Mouse (Mus musculus) natural killer cell, adult 2 months (primary cell): ENCODE measurements around the gene Mettl1.
A peak's percentile ranks its signal among the peaks of the same experiment; 100 is the strongest.
"Not testable (repeated sequence)": the region's sequence is repeated elsewhere in the genome, so short reads cannot be mapped to it uniquely, and the experiment has no call there.

Source experiments
- DNase-seq, 2 experiments: peaks; one replicate each; pipeline ENCODE4 v3.0.0; 2022; ENCODE audit warnings: low spot score in 2 of 2

Gene Mettl1

GRCm38 (mm10) chr10:127047954-127048353 is 6.7 kb downstream of the Mettl1 start, which contains the start of gene Cyp27b1:
Gene Cyp27b1 (plus strand): TSS chr10:127048250.
- no peak for DNase-seq

DNA sequence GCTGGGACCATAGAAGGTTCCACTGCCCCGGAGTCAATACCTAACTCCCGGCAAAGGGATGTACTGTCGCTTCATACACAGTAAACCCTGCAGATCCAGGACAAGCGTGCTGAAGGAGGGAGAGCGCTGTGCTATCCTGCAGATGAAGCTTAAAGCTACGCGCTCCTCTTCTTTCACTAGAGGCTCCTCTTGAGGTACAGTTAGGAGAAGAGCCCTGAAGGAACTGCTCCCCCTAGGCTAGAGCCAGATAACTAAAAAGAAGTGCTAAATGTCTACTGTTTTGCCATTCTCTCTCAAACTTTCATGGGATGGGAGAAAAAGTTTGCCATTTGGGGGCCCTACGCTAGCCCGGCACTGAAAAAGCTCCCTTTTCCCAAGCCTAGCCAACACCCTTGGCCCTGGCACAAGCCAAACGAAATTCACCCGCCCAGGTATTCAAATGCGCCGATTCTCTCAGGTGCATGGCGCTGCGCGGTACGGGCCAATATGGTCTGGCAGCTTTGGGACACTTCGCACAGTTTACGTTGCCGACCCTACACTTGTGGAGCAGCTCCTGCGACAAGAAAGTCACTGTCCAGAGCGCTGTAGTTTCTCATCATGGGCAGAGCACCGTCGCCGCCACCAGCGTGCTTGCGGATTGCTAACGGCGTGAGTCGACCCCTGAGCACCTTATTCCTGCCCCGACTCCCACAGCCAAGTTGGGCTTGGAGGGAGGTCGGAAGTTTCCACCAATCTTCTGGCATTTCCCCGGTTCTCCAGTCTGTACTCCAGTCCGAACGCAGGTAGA is 7.6 kb downstream of the Mettl1 start:
- DNase-seq = no peak

- no peak for DNase-seq
These were observed 8.3 kb downstream of the Mettl1 start for GRCm38 (mm10) chr10:127049395-127050118.

- DNase-seq = no peak
These were observed 8.9 kb downstream of the Mettl1 start for GRCm38 (mm10) chr10:127050119-127050474.

- no peak for DNase-seq
These were observed 13.4 kb downstream of the Mettl1 start for GRCm38 (mm10) chr10:127054646-127055045.

- DNase-seq = no peak
These were observed 14.2 kb downstream of the Mettl1 start for GRCm38 (mm10) chr10:127055406-127055805.

- DNase-seq = no peak
These were observed 15.3 kb downstream of the Mettl1 start for GRCm38 (mm10) chr10:127056490-127056889.

GRCm38 (mm10) chr10:127058161-127058560 is 16.9 kb downstream of the Mettl1 start:
- DNase-seq = peak; percentile 71 to 82

DNA sequence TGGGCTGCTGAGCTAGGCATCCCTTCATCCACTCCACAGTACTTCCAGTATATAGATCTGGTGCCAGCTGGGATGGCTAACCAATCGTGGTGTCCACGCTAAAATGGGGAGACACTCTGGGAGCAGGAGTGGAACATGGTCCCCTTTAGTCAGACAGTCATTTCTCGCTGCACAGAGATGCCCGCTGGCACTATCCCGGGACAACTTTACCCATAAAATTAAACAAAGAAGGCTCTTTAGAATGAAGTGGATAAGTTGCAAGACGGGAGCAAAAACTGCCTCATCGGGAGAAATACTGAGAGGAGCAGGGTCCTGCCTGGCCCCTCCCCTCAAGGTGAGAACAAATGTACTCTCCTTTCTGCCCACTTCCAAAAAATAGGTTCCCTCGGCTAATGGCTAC is 17.5 kb downstream of the Mettl1 start:
- DNase-seq = no peak

DNA sequence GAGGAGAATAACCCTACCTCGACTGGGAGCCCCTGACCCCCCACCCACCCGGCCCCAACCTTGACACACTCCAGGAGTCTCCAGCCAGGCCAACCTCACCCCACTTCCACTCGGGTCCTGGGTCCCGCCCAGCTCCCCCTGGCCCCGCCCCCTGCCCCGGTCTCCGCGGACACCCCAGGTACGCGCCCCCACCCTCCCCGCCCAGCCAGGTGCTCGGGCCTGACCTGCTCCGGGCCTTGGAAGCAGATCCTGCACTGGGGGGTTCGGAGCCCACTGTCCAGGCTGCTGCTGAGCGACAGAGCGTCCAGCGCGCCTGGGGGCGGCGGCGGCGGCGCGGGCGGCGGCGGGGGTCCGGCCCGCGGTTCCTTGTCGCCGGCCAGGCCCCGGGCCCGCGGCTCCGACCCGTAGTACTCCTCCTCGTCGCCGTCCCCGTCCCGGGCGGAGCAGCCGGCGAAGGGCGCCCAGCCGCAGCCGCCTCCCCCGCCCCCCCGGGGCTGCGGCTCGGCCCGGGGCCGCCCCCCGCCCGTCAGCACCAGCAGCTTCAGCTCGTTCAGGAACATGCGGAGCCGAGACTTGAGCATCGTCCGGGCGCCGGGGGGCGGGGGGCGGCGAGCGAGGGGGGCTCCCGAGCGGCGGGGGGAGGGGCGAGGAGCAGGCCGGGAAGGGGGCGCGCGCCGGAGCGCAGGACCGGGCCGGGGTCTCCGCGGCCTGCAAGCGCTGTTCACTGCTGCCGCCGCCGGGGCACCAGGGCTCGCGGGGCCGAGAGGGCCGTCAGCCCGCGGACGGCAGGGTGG is 18.2 kb downstream of the Mettl1 start:
- no peak for DNase-seq

DNA sequence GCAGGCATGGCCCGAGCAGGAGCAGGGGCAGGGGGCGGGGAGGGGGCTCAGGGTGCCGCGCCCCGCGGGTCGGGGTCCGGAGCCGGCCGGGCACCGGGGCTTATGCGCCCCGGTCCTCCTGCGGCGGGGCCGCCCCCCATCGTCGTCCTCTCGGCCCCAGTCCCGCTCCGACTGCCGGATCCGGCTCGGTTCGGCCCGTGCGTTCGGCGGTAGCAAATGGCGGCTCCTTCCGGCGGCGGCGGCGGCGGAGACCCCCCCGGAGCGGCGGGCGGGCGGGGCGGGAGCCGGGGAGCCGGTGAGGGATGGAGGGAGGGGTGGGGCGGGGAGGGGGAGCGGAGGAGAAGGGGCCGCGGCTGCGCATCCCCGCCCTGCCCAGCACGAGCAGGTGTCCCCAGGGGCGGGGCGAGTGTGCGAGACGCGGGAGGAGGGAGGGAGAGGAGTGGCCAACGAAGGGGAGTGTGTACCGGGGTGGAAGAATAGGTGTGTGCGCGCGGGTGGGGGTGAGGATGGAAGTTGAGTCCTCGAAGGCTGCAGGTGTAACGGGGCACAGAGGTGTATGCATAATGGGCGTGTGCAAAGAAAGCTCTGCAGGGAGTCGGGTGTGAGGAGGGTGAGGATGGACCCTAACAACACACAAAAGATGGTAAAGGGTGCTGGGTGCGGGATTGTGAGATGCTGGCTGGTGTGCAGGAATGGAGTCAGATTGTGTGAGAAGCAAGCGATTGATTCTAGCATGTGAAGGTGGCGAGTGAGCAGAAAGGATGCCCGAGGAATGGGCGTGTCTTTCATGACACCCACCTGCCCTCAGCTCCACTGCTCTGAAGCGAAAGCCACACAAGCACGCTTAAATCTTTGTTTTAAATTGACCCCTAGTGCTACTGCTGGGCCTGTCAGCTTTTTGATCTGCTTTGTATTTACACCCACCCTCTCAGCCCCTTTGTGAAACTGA is 19.0 kb downstream of the Mettl1 start, which contains the start of gene March9:
TSS of gene March9 (minus strand) at position 217 of the 949 bp plus-strand sequence.
- DNase-seq = peak; percentile 27 to 58

GRCm38 (mm10) chr10:127061085-127061484 is 19.9 kb downstream of the Mettl1 start:
- DNase-seq = no peak

- no peak for DNase-seq
These were observed 20.3 kb downstream of the Mettl1 start for GRCm38 (mm10) chr10:127061513-127061912.

- not testable (repeated sequence) for DNase-seq
These were observed 20.9 kb downstream of the Mettl1 start for GRCm38 (mm10) chr10:127062101-127062500.

- DNase-seq = no peak
These were observed 21.3 kb downstream of the Mettl1 start for GRCm38 (mm10) chr10:127062503-127062902.

DNA sequence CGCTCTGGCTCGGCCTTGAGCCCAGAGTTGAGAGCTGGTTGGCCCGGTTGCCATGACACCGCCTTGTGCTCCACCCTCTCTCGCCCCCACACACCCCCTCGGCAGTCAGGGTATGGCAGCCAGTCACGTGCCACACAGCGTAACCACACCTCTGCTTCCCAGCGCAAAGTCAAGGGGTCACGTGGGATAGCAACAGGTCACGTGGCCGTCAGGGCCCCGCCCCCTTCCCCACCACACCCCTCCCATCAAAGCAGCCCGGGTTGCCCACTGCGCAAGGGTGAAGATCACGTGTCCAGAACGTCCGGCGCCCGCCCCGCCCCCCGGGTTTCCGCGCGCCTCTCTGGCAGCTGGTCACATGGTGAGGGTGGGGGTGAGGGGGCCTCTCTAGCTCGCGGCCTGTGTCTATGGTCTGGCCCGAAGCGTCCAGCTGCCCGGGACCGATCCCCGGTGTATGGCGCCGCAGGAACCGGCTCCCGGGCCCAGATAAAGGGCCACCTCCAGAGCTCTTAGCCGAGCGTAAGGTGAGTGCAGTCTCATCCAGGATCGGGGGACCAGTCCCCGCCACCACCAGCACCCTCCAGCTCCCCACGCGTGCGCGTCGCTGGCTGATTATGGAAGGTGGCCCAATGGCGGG is 22.1 kb downstream of the Mettl1 start, which contains the start of gene Cdk4:
TSS of gene Cdk4 (plus strand) at position 296 of the 634 bp plus-strand sequence.
- peak; percentile 97 to 99 for DNase-seq

DNA sequence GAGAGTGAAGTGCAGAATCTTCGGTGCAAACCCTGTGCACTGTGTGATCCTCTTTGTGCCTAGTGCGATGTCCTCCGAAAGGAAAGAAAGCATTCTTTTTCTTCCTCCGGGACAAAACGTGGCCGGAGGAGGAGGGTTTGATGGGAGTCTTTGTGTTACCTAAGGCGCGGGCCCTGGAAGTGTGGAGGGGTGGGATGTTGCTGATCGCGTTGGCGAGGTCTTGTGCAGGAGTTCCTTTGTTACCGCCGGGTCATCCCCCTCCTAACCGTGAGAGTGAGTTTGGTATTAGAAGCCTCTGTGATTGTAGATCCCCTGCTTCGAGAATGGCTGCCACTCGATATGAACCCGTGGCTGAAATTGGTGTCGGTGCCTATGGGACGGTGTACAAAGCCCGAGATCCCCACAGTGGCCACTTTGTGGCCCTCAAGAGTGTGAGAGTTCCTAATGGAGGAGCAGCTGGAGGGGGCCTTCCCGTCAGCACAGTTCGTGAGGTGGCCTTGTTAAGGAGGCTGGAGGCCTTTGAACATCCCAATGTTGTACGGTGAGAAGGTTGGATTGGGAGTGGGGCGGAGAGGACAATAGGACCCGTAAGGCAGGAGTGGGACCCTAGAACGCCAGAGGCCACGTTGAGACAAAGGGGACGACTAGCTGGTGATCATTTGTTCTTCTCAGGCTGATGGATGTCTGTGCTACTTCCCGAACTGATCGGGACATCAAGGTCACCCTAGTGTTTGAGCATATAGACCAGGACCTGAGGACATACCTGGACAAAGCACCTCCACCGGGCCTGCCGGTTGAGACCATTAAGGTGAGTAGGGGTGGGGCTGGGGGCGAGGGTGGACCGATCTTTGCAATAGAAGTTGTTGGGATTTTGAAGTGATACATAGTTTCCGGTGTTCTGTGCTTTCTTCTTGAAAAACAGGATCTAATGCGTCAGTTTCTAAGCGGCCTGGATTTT is 23.0 kb downstream of the Mettl1 start:
- peak in 1 of 2 experiments; percentile 21 for DNase-seq

GRCm38 (mm10) chr10:127065981-127066380 is 24.8 kb downstream of the Mettl1 start:
- DNase-seq = no peak

DNA sequence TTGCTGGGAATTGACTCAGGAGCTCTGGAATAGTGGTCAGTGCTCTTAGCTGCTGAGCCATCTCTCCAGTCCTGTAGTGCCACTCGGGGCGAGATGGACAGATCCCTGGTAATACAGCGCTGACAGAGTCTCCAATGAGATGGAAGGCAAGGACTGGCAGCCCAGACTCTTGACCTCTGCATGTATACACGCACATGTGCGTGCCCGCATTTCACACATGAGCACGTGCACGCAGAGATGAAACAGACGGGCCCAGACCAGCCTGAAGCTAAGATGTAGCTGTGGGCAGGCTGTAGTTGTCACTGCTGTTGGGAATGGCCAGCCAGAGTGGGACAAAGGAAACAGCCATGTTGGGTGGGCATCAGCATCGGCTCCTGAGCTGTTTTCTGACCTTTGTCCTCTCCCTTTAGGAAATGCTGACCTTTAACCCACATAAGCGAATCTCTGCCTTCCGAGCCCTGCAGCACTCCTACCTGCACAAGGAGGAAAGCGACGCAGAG is 25.4 kb downstream of the Mettl1 start:
- DNase-seq = no peak
